Mouse (Mus musculus) megakaryocyte, embryonic 14.5 days (primary cell): Measurements from ENCODE around the gene Ccdc167.

Experiments
- FLI1 ChIP-seq: IDR thresholded peaks from 2 replicates; pipeline ENCODE4 v1.6.1; 2012; ENCODE audit warnings: low read length, inconsistent platforms, mixed read lengths
- GATA1 ChIP-seq: IDR thresholded peaks from 3 replicates; pipeline ENCODE4 v1.6.1; 2012; ENCODE audit warnings: mixed read lengths, low read length, inconsistent platforms, borderline replicate concordance

GRCm38 (mm10) chr17:29756381-29756780 is 39.5 kb upstream of the Ccdc167 start:
- TF ChIP-seq FLI1: no peak
- TF ChIP-seq GATA1: no peak
